Mouse (Mus musculus) lung, postnatal 36 days (tissue): ENCODE measurements around the gene Camk1d.
"Not testable (repeated sequence)": the region's sequence is repeated elsewhere in the genome, so short reads cannot be mapped to it uniquely, and the experiment has no call there.

ENCODE experiments used
- DNase-seq: peaks from one replicate; pipeline ENCODE4 v3.0.0; 2022; ENCODE audit warnings: mixed read lengths

Camk1d gene

GRCm38 (mm10) chr2:5607920-5608841 lies 106.1 kb downstream of the Camk1d start:
- DNase-seq: no peak

- no peak for DNase-seq
Observed at GRCm38 (mm10) chr2:5605849-5606248, 108.5 kb downstream of the Camk1d start.

- no peak for DNase-seq
Observed at GRCm38 (mm10) chr2:5602044-5602443, 112.3 kb downstream of the Camk1d start.

- not testable (repeated sequence) for DNase-seq
Observed at GRCm38 (mm10) chr2:5601243-5601642, 113.1 kb downstream of the Camk1d start.

GRCm38 (mm10) chr2:5600183-5600962 lies 113.9 kb downstream of the Camk1d start:
- no peak for DNase-seq

- no peak for DNase-seq
Observed at GRCm38 (mm10) chr2:5599713-5600112, 114.6 kb downstream of the Camk1d start.

- no peak for DNase-seq
Observed at GRCm38 (mm10) chr2:5598533-5598932, 115.8 kb downstream of the Camk1d start.

- DNase-seq: peak; percentile 13
Observed at GRCm38 (mm10) chr2:5596882-5597281, 117.4 kb downstream of the Camk1d start.

- DNase-seq: peak; percentile 64
Observed at GRCm38 (mm10) chr2:5595356-5596191, 118.7 kb downstream of the Camk1d start.

GRCm38 (mm10) chr2:5592461-5593136 lies 121.7 kb downstream of the Camk1d start:
- no peak for DNase-seq

- no peak for DNase-seq
Observed at GRCm38 (mm10) chr2:5590074-5590473, 124.2 kb downstream of the Camk1d start.

GRCm38 (mm10) chr2:5589163-5589562 lies 125.2 kb downstream of the Camk1d start:
- no peak for DNase-seq

- no peak for DNase-seq
Observed at GRCm38 (mm10) chr2:5588329-5588982, 125.9 kb downstream of the Camk1d start.

- no peak for DNase-seq
Observed at GRCm38 (mm10) chr2:5584318-5585027, 129.8 kb downstream of the Camk1d start.

- peak; percentile 32 for DNase-seq
Observed at GRCm38 (mm10) chr2:5579391-5579790, 134.9 kb downstream of the Camk1d start.

GRCm38 (mm10) chr2:5577399-5578129 lies 136.8 kb downstream of the Camk1d start:
- DNase-seq: peak; percentile 90

- no peak for DNase-seq
Observed at GRCm38 (mm10) chr2:5572314-5573006, 141.9 kb downstream of the Camk1d start.

- DNase-seq: no peak
Observed at GRCm38 (mm10) chr2:5566611-5567010, 147.7 kb downstream of the Camk1d start.

- DNase-seq: no peak
Observed at GRCm38 (mm10) chr2:5563685-5564084, 150.6 kb downstream of the Camk1d start.

- DNase-seq: no peak
Observed at GRCm38 (mm10) chr2:5561446-5561845, 152.9 kb downstream of the Camk1d start.
